Mouse (Mus musculus) stomach, postnatal 0 days (tissue): ENCODE data around the gene Fnbp1l. TPM values are rescaled to one million over a fixed set of nuclear protein-coding genes. Genes with fewer than 3 reads are reported as not detected.

Source experiments
- ATAC-seq: fragments of 200-750 bp; cut with Nextera tagmentation; 2 replicates; pipeline ENCODE4 v1.8.0; 2017; ENCODE audit not compliant: low FRiP score, low TSS enrichment
- DNase-seq: peaks from one replicate; pipeline ENCODE4 v3.0.0-alpha.2; 2016; ENCODE audit warnings: low spot score
- H3K27ac ChIP-seq: fragments of 300-500 bp; sonication (generic); replicated peaks from 2 replicates; pipeline ENCODE4 v1.5.1; 2014; ENCODE audit warnings: mild to moderate bottlenecking, control low read depth
- H3K27me3 ChIP-seq: fragments of 300-500 bp; sonication (generic); 2 replicates; pipeline ENCODE4 v1.6.1; 2014; ENCODE audit warnings: low read length; ENCODE audit not compliant: control insufficient read depth, insufficient read depth
- H3K36me3 ChIP-seq: fragments of 300-500 bp; sonication (generic); 2 replicates; pipeline ENCODE4 v1.6.1; 2014; ENCODE audit warnings: low read length, mixed read lengths; ENCODE audit not compliant: control insufficient read depth, insufficient read depth
- H3K4me1 ChIP-seq: fragments of 300-500 bp; sonication (generic); replicated peaks from 2 replicates; pipeline ENCODE4 v1.6.1; 2014; ENCODE audit warnings: antibody characterized with exemption; ENCODE audit not compliant: control insufficient read depth, insufficient read depth
- H3K4me2 ChIP-seq: fragments of 300-500 bp; sonication (generic); replicated peaks from 2 replicates; pipeline ENCODE4 v1.6.1; 2014; ENCODE audit warnings: low read depth, mild to moderate bottlenecking, control low read depth, moderate library complexity
- H3K4me3 ChIP-seq: fragments of 300-500 bp; sonication (generic); 2 replicates; pipeline ENCODE4 v1.5.1; 2014; ENCODE audit warnings: low read depth, low read length, control low read depth
- H3K9ac ChIP-seq: fragments of 300-500 bp; sonication (generic); 2 replicates; pipeline ENCODE4 v1.6.1; 2014; ENCODE audit warnings: mild to moderate bottlenecking, low read length, control low read depth, mixed read lengths
- H3K9me3 ChIP-seq: fragments of 300-500 bp; sonication (generic); 2 replicates; pipeline ENCODE4 v1.6.1; 2016; ENCODE audit warnings: low read length; ENCODE audit not compliant: control insufficient read depth
- CTCF ChIP-seq: IDR thresholded peaks from 2 replicates; pipeline ENCODE4 v1.5.1; 2016; ENCODE audit warnings: antibody characterized with exemption, low read depth, mild to moderate bottlenecking, moderate library complexity
- EP300 ChIP-seq: optimal IDR thresholded peaks from 2 replicates; pipeline ENCODE3; 2016; ENCODE audit warnings: antibody characterized with exemption
- WGBS: fragments of 180-500 bp; shearing (Covaris S2); extraction: QIAGEN DNeasy Blood & Tissue Kit; methylation state at CpG from one replicate; pipeline ENCODE4 v1.1.7; 2014; 5-methylcytosine and 5-hydroxymethylcytosine counted together
- polyA plus RNA-seq: library from polyadenylated mRNA; unstranded; fragments of >200 nt; fragmentation: Nextera tagmentation; extraction: Ambion mirVana; gene quantifications from 2 replicates; pipeline ENCODE4 v1.2.1, GENCODE M21; 2015

Gene Fnbp1l
- 20.0 and 20.8 TPM in 2 replicates for polyA plus RNA-seq

DNA sequence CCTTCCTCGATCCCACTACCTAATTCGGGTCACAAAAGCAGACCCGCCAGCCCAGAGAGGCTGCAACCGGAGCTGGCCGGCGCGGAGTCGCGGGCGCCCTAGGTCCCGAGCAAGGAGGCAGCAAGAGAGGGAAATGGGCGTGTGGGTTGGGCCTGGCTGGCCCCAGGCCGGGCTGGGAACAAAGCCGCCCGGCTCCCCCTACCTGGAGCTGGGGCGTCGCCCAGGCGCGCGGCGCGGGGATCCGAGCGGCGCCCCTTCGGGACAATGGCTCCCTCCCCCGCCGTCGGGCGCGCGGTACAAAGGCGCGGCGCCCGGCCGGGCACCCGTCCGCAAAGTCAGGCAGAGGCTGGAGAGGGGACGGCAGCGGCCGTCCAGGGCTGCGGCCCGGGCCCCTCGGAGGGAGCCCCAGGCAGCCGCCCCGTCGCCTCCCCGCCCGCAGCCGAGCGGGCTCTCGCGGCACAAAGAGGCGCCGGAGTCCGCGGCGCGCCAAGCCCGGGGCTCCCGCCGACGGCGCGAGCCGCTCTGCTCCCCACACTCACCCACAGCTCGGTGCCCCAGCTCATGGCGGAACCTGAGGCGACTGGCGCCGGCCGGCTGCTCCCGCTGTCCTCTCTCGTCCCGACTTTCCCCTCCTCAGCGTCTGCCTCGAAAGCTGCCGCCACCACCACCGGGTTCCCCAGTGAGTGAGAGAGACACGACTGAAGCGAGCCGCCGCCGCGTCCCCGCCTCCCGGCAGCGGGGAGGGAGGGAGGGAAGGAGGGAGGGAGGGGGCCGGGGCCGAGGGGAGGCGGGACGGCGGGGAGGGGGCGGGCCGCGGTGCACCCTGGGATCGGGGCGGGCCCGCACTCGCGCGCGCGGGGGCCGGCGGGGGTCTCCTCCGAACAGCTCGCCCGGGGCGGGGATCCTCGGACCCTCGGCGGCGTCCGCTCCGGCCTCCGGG is at the start of gene Fnbp1l:
Gene Fnbp1l, minus strand, starts transcription at position 725 of the 940 bp plus-strand sequence.
- H3K9me3 ChIP-seq: no peaks in the 10 kb centered on the region
- H3K36me3 ChIP-seq: no peaks in the 10 kb centered on the region
- peak within 1 kb of the TSS; percentile 98 for H3K9ac ChIP-seq
- H3K4me2 ChIP-seq: peak within 1 kb of the TSS; percentile 94
- H3K4me1 ChIP-seq: no peaks in the 10 kb centered on the region
- WGBS: 2% methylated on average over 74 of the region's 118 CpGs
- H3K27me3 ChIP-seq: no peaks in the 10 kb centered on the region
- no peak for TF ChIP-seq EP300
- peak; percentile 2; the same call in 1 of the 2 replicates for TF ChIP-seq CTCF
- peak within 1 kb of the TSS; percentile 93 for H3K4me3 ChIP-seq
- peak within 1 kb of the TSS; percentile 99 for H3K27ac ChIP-seq
- peak; percentile 75 for ATAC-seq
- DNase-seq: peak; percentile 90

GRCm38 (mm10) chr3:122660795-122661194 is 41.3 kb upstream of the Fnbp1l start:
- peak; percentile 45; the same call in 1 of the 2 replicates for ATAC-seq
- TF ChIP-seq CTCF (no peak), EP300 (no peak)
- no peaks in the 10 kb centered on the region for H3K36me3 ChIP-seq
- no peak overlapping the region for H3K4me2 ChIP-seq
- 43% methylated on average over 2 of the region's 2 CpGs for WGBS
- H3K9ac ChIP-seq: no peak overlapping the region
- no peak for DNase-seq
- H3K4me3 ChIP-seq: no peak overlapping the region
- H3K9me3 ChIP-seq: no peaks in the 10 kb centered on the region
- H3K4me1 ChIP-seq: no peaks in the 10 kb centered on the region
- H3K27ac ChIP-seq: no peak overlapping the region
- H3K27me3 ChIP-seq: no peaks in the 10 kb centered on the region

DNA sequence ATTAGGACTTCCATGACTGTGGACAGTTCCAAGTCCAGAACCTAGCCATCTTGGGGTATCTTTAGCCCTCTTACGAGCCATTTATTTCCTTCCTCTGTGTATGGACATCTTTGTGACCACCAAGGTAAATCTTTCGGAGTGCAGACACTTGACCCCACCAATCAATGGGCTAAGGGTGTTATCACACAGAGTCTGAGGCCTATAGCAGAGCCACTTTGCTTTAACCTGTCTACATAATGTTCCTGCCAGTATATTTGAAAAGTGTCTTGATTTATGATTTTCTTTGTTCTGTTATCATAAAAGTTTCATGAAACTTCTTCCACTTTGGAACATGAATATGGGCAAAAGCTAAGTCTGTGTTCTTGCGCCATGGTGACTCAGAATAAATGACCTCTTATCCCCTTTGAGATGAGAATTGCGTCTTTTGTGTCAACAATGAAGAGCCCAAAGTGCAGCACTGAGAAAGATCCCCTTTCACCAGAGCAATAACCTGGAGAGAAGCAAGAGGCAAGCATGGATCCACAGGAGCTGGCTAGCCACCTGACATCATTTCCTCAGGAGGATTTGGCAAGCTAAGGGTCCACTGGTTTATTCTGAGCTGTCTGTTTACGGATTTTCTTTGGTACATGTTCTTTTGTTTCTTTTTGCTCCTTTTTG is 39.9 kb upstream of the Fnbp1l start:
- Histone ChIP-seq H3K27me3 (no peaks in the 10 kb centered on the region), H3K4me2 (no peak overlapping the region), H3K9ac (no peak overlapping the region), H3K9me3 (no peaks in the 10 kb centered on the region), H3K27ac (no peak overlapping the region), H3K4me1 (no peaks in the 10 kb centered on the region), H3K36me3 (no peaks in the 10 kb centered on the region), H3K4me3 (no peak overlapping the region)
- WGBS: 69% methylated on average over 5 of the region's 5 CpGs
- ATAC-seq: no peak
- TF ChIP-seq CTCF (no peak), EP300 (no peak)
- no peak for DNase-seq

- no peak overlapping the region for H3K4me2 ChIP-seq
- H3K36me3 ChIP-seq: no peaks in the 10 kb centered on the region
- no peak overlapping the region for H3K27ac ChIP-seq
- H3K27me3 ChIP-seq: no peaks in the 10 kb centered on the region
- ATAC-seq: no peak
- DNase-seq: no peak
- no peak overlapping the region for H3K9ac ChIP-seq
- WGBS: 62% methylated on average over 13 of the region's 13 CpGs
- H3K9me3 ChIP-seq: no peaks in the 10 kb centered on the region
- TF ChIP-seq CTCF (no peak), EP300 (no peak)
- no peak overlapping the region for H3K4me3 ChIP-seq
- no peaks in the 10 kb centered on the region for H3K4me1 ChIP-seq
These were observed 27.8 kb upstream of the Fnbp1l start for GRCm38 (mm10) chr3:122647195-122647837.

- no peaks in the 10 kb centered on the region for H3K36me3 ChIP-seq
These were observed 20.8 kb upstream of the Fnbp1l start for GRCm38 (mm10) chr3:122640286-122640685.

More at GRCm38 (mm10) chr3:122640286-122640685, 20.8 kb upstream of the Fnbp1l start:
- peak; percentile 53; the same call in 1 of the 2 replicates for ATAC-seq
- Histone ChIP-seq H3K9me3 (no peaks in the 10 kb centered on the region), H3K27ac (no peak overlapping the region), H3K4me2 (no peak overlapping the region), H3K4me1 (no peaks in the 10 kb centered on the region), H3K4me3 (no peak overlapping the region), H3K27me3 (no peaks in the 10 kb centered on the region), H3K9ac (no peak overlapping the region)
- no peak for TF ChIP-seq CTCF
- TF ChIP-seq EP300: no peak
- peak; percentile 35 for DNase-seq
